In genomic region chr6:94592710-94593109, GRCm38 (mm10) we compare ENCODE assay signal across 9 mouse cellular contexts.
DNase-seq lines count a peak whose midpoint lies in the region; ATAC-seq lines count a peak whose summit lies in the region.
"Had no signal": no experiment of that assay in that cellular context is flagged by ENCODE, and none has a peak within 500 bp of the region (broad histone marks: within the 10 kb centered on the region; RNA-seq: fewer than 3 reads in every experiment).

No protein-coding gene starts in this region.

- no peak overlapping the region; the same call in 1 of the 2 replicates for H3K27ac ChIP-seq in kidney, embryonic 14.5 days (ENCODE audit: low read depth, low read length)
- H3K27ac ChIP-seq in forebrain, embryonic 11.5 days (ENCODE audit: low read depth, low read length), result no peak overlapping the region
- H3K27ac ChIP-seq in limb, embryonic 11.5 days (replicated peaks; ENCODE audit: low read depth, low read length), result no peak overlapping the region; the same call in 1 of the 2 replicates

- 3% methylated on average over 4 of the region's 4 CpGs for WGBS in kidney, embryonic 14.5 days
- 23% methylated on average over 4 of the region's 4 CpGs for WGBS in forebrain, embryonic 11.5 days
- 9% methylated on average over 4 of the region's 4 CpGs for WGBS in limb, embryonic 11.5 days

- H3K27me3 ChIP-seq in kidney, embryonic 14.5 days (ENCODE audit: control insufficient read depth, insufficient read depth, low read length), result no peaks in the 10 kb centered on the region
- H3K27me3 ChIP-seq in forebrain, embryonic 11.5 days (ENCODE audit: control insufficient read depth, insufficient read depth, low read length), result no peaks in the 10 kb centered on the region
- H3K27me3 ChIP-seq in limb, embryonic 11.5 days (ENCODE audit: control insufficient read depth, insufficient read depth, low read length), result no peaks in the 10 kb centered on the region

- no peaks in the 10 kb centered on the region for H3K36me3 ChIP-seq in kidney, embryonic 14.5 days (ENCODE audit: control insufficient read depth, insufficient read depth, low read length)
- H3K36me3 ChIP-seq in forebrain, embryonic 11.5 days (ENCODE audit: control insufficient read depth, insufficient read depth, low read length), result no peaks in the 10 kb centered on the region
- H3K36me3 ChIP-seq in limb, embryonic 11.5 days (ENCODE audit: control insufficient read depth, insufficient read depth, low read length), result no peaks in the 10 kb centered on the region

- H3K4me3 ChIP-seq in kidney, embryonic 14.5 days (ENCODE audit: low read length), result no peak overlapping the region
- H3K4me3 ChIP-seq in forebrain, embryonic 11.5 days (ENCODE audit: low read depth, low read length), result no peak overlapping the region
- H3K4me3 ChIP-seq in limb, embryonic 11.5 days (ENCODE audit: low read depth, low read length), result no peak overlapping the region

- H3K4me1 ChIP-seq in kidney, embryonic 14.5 days (ENCODE audit: control insufficient read depth, insufficient read depth, low read length), result peaks cover 36% of the 10 kb centered on the region
- H3K4me1 ChIP-seq in forebrain, embryonic 11.5 days (replicated peaks; ENCODE audit: control insufficient read depth, insufficient read depth, low read length), result no peaks in the 10 kb centered on the region; the same call in 1 of the 2 replicates
- peaks cover 14% of the 10 kb centered on the region for H3K4me1 ChIP-seq in limb, embryonic 11.5 days (ENCODE audit: control insufficient read depth, insufficient read depth, low read length)

- no peak overlapping the region for H3K4me2 ChIP-seq in kidney, embryonic 14.5 days (replicated peaks; ENCODE audit: low read depth, low read length)
- H3K4me2 ChIP-seq in forebrain, embryonic 11.5 days (ENCODE audit: low read depth, low read length, severe bottlenecking), result no peak overlapping the region
- no peak overlapping the region for H3K4me2 ChIP-seq in limb, embryonic 11.5 days (ENCODE audit: low read depth, severe bottlenecking)

- H3K9ac ChIP-seq in kidney, embryonic 14.5 days (ENCODE audit: low read depth, low read length), result no peak overlapping the region
- no peak overlapping the region for H3K9ac ChIP-seq in forebrain, embryonic 11.5 days (ENCODE audit: low read length)
- H3K9ac ChIP-seq in limb, embryonic 11.5 days (ENCODE audit: low read length), result no peak overlapping the region

- DNase-seq in kidney, adult 8-10 months, result no peak
- peak; percentile 48 for DNase-seq in brain, adult 2 months (ENCODE audit: low read depth, low spot score)
- peak; percentile 51 for DNase-seq in forebrain, embryonic 11.5 days (ENCODE audit: low spot score)
- peak; percentile 56 for DNase-seq in limb, embryonic 11.5 days (ENCODE audit: low spot score)
- no peak for DNase-seq in cerebellum, adult 11 months
- DNase-seq in ovary, postnatal 10 days (ENCODE audit: low spot score), result no peak
- no peak for DNase-seq in natural killer cell, adult 2 months (ENCODE audit: low spot score in 2 of 2)

- peak; percentile 96 for ATAC-seq in kidney, embryonic 14.5 days (ENCODE audit: low FRiP score, low TSS enrichment)
- no peak for ATAC-seq in forebrain, embryonic 11.5 days (replicated peaks; ENCODE audit: low FRiP score)
- peak; percentile 65 for ATAC-seq in limb, embryonic 11.5 days (ENCODE audit: insufficient number of reproducible peaks, low FRiP score, low TSS enrichment, low read depth)
- ATAC-seq: inflammation-experienced regulatory T-cells, adult 6 months had no signal

- no peaks in the 10 kb centered on the region for H3K9me3 ChIP-seq in kidney, embryonic 14.5 days (ENCODE audit: control insufficient read depth, low read length)
- no peaks in the 10 kb centered on the region for H3K9me3 ChIP-seq in forebrain, embryonic 11.5 days (ENCODE audit: control insufficient read depth, low read length)
- no peaks in the 10 kb centered on the region for H3K9me3 ChIP-seq in limb, embryonic 11.5 days (ENCODE audit: control insufficient read depth, low read length)

Comparison
In these comparisons a context has a peak if more than half of its experiments do, and no peak if none do; other contexts are left out.
1. DNase-seq: peak in brain, adult 2 months (single experiment), forebrain, embryonic 11.5 days (single experiment) and limb, embryonic 11.5 days (single experiment); none in kidney, adult 8-10 months (0 of 2), cerebellum, adult 11 months (single experiment), ovary, postnatal 10 days (single experiment) and natural killer cell, adult 2 months (0 of 2).